Mouse (Mus musculus) forebrain, postnatal 0 days (tissue): ENCODE results near the gene Mb21d2. TPM values are rescaled to one million over a fixed set of nuclear protein-coding genes. Genes with fewer than 3 reads are reported as not detected.

Experiments
- ATAC-seq: fragments of 200-750 bp; cut with Nextera tagmentation; 2 replicates; pipeline ENCODE4 v1.8.0; 2017; ENCODE audit warnings: mild to moderate bottlenecking, moderate library complexity
- DNase-seq: peaks from one replicate; pipeline ENCODE4 v3.0.0-alpha.2; 2015
- H3K27ac ChIP-seq: fragments of 300-500 bp; sonication (generic); 2 replicates; pipeline ENCODE4 v1.5.1; 2014; ENCODE audit warnings: low read depth, mild to moderate bottlenecking, antibody characterized with exemption, low read length, moderate library complexity, mixed read lengths
- H3K27me3 ChIP-seq: fragments of 300-500 bp; sonication (generic); 2 replicates; pipeline ENCODE4 v1.6.1; 2014; ENCODE audit warnings: mild to moderate bottlenecking, low read length, mixed read lengths; ENCODE audit not compliant: insufficient read depth
- H3K36me3 ChIP-seq: fragments of 300-500 bp; sonication (generic); 2 replicates; pipeline ENCODE4 v1.6.1; 2014; ENCODE audit warnings: mild to moderate bottlenecking, moderate library complexity; ENCODE audit not compliant: insufficient read depth
- H3K4me1 ChIP-seq: fragments of 300-500 bp; sonication (generic); 2 replicates; pipeline ENCODE4 v1.6.1; 2014; ENCODE audit warnings: antibody characterized with exemption; ENCODE audit not compliant: insufficient read depth
- H3K4me2 ChIP-seq: fragments of 300-500 bp; sonication (generic); 2 replicates; pipeline ENCODE4 v1.6.1; 2014; ENCODE audit warnings: low read depth, mild to moderate bottlenecking, moderate library complexity
- H3K4me3 ChIP-seq: fragments of 300-500 bp; sonication (generic); 2 replicates; pipeline ENCODE4 v1.5.1; 2014; ENCODE audit warnings: low read depth, low read length, mixed read lengths
- H3K9ac ChIP-seq: fragments of 300-500 bp; sonication (generic); 2 replicates; pipeline ENCODE4 v1.6.1; 2014; ENCODE audit warnings: mild to moderate bottlenecking
- H3K9me3 ChIP-seq: fragments of 300-500 bp; sonication (generic); 2 replicates; pipeline ENCODE4 v1.6.1; 2016; ENCODE audit warnings: low read length
- CTCF ChIP-seq: sonication (generic); IDR thresholded peaks from 2 replicates; pipeline ENCODE4 v1.5.1; 2016; ENCODE audit warnings: antibody characterized with exemption, control low read depth, low read depth
- WGBS: fragments of 180-500 bp; shearing (Covaris S2); extraction: QIAGEN DNeasy Blood & Tissue Kit; methylation state at CpG from one replicate; pipeline ENCODE4 v1.1.7; 2014; 5-methylcytosine and 5-hydroxymethylcytosine counted together
- polyA plus RNA-seq: library from polyadenylated mRNA; unstranded; fragments of >200 nt; fragmentation: Nextera tagmentation; extraction: Ambion mirVana; gene quantifications from 2 replicates; pipeline ENCODE4 v1.2.1, GENCODE M21; 2015
- total RNA-seq: library from RNA; depleted of rRNA; stranded (reverse); fragments of >200 nt; gene quantifications from 2 replicates; pipeline ENCODE4 v1.2.3, GENCODE M21; 2014

Mb21d2 gene
- total and polyA plus RNA-seq, 2 experiments from 2014 or later: 15.8 to 45.3 TPM

DNA sequence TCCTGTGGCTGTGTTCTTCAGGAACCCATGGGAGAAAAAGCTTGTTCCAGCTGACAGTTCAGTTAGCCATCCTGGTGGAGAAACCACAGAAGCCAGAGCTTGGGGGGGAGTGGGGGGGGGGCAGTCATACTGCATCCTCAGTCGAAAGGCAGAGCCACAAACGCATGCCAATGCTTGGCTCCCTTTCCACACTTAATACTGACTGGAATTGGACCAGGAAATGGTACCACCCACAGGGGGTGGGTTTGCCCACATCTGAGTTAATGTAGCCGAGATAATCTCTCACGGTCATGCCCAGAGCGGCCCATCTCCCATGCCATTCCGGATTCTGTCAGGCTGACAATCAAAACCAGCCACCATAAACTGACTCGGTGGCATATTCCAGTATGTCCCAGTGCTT is 14.1 kb downstream of the Mb21d2 start:
- H3K4me1 ChIP-seq: no peaks in the 10 kb centered on the region
- H3K4me2 ChIP-seq: no peak overlapping the region
- no peak overlapping the region for H3K27ac ChIP-seq
- H3K27me3 ChIP-seq: no peaks in the 10 kb centered on the region
- H3K9me3 ChIP-seq: no peaks in the 10 kb centered on the region
- H3K4me3 ChIP-seq: no peak overlapping the region
- H3K36me3 ChIP-seq: no peaks in the 10 kb centered on the region
- DNase-seq: no peak
- H3K9ac ChIP-seq: no peak overlapping the region
- no peak for TF ChIP-seq CTCF
- WGBS: 64% methylated on average over 7 of the region's 7 CpGs
- no peak for ATAC-seq

DNA sequence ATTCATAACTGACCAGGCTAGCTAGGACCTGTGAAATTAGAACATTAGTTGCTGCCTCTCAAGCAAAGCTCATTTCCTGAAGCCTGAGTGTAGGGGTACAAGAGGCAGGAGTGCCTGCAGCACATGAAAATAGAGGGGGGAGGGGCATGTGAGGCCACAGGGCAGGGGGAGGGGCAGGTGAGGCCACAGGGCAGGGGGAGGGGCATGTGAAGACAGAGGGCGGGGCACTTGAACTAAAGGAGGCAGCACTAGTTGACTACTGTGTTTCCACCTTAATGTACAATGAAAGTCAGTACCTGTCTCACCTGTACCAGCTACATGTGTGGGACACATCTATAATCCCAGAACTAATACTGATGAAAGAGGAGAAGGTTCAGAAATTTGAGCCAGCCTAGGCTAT is 14.8 kb downstream of the Mb21d2 start:
- Histone ChIP-seq H3K4me1 (no peaks in the 10 kb centered on the region), H3K9me3 (no peaks in the 10 kb centered on the region), H3K9ac (no peak overlapping the region), H3K27ac (no peak overlapping the region), H3K27me3 (no peaks in the 10 kb centered on the region), H3K36me3 (no peaks in the 10 kb centered on the region), H3K4me3 (no peak overlapping the region), H3K4me2 (no peak overlapping the region)
- DNase-seq (no peak), ATAC-seq (no peak)
- no peak for TF ChIP-seq CTCF
- WGBS: 94% methylated on average over 1 of the region's 1 CpGs

DNA sequence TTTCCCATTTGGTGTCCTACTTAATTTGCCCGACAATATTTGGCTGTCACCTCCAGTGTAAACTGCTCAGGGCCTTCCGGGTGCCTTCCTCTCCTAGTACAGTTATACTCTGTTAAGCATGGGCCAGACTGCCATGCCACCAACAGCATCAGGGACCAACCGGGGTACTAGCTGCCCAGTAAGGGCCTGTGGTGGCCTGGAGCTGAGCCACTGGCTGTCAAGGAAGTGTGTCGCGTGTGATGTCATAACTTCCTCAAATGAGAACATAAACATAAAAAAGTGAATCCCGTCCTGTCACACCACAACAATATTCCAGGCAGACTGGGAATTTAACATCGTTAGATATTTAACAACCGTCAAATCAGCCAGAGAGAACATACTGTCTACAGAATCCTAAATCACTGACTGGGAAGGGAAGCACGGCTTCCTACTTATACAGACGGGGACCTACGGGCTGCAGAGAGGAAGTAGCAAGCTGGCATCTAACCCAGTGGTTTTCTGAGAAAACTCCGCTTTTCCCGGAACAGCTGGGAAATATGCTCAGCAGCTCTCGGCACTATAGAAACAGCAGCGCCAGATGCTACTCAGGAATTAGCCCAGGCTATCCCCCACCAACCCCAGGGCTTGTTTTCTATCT is 17.9 kb downstream of the Mb21d2 start:
- DNase-seq (no peak), ATAC-seq (no peak)
- Histone ChIP-seq H3K27ac (no peak overlapping the region), H3K9ac (no peak overlapping the region), H3K4me3 (no peak overlapping the region), H3K4me2 (no peak overlapping the region), H3K9me3 (no peaks in the 10 kb centered on the region), H3K27me3 (no peaks in the 10 kb centered on the region), H3K36me3 (no peaks in the 10 kb centered on the region), H3K4me1 (no peaks in the 10 kb centered on the region)
- WGBS: 75% methylated on average over 15 of the region's 15 CpGs
- no peak for TF ChIP-seq CTCF

DNA sequence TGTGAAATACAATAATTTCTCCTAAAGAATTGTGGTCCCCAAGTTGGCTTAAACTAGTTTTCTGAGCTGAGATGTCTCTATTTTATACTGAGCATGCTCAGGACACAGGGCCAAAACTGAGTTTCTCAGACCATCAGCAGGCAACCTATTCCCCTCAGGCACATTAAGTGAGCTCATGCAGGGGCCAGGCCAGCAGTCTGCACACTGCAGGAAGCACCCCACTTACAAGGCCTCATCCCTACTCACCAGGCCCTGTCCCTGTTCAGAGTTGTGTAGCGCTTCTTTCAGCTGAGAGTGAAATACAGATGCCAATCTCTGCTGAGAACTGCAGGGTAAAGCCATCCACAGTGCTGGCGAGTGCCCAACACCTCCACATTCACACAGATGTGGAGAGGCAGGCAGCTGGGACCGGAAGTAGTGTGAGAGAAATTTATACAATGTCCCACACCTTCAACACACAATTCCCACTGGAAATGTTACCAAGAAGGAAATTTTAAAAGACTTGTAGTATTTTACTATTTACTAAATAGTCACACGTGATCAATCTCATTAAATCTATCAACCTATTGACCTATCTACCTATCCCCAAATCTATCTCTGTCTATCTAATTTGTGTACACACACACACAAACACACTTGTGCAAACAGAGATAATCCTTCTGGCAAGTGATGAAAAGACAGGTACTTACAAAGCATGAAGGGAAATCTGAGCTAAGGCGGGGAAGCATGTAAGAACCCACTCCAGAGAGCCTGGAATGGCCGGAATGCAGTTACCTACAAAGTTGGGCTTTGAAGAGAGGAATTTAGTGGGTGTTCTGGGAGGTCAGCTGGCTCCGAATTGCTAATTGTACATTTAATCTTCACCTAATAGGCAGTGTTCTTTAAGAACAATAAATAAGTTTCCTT is 22.9 kb downstream of the Mb21d2 start:
- Histone ChIP-seq H3K4me3 (no peak overlapping the region), H3K4me1 (no peaks in the 10 kb centered on the region), H3K9ac (no peak overlapping the region), H3K36me3 (no peaks in the 10 kb centered on the region), H3K9me3 (no peaks in the 10 kb centered on the region), H3K27ac (no peak overlapping the region), H3K27me3 (no peaks in the 10 kb centered on the region), H3K4me2 (no peak overlapping the region)
- WGBS: 79% methylated on average over 7 of the region's 7 CpGs
- DNase-seq: no peak
- no peak for ATAC-seq
- no peak for TF ChIP-seq CTCF

DNA sequence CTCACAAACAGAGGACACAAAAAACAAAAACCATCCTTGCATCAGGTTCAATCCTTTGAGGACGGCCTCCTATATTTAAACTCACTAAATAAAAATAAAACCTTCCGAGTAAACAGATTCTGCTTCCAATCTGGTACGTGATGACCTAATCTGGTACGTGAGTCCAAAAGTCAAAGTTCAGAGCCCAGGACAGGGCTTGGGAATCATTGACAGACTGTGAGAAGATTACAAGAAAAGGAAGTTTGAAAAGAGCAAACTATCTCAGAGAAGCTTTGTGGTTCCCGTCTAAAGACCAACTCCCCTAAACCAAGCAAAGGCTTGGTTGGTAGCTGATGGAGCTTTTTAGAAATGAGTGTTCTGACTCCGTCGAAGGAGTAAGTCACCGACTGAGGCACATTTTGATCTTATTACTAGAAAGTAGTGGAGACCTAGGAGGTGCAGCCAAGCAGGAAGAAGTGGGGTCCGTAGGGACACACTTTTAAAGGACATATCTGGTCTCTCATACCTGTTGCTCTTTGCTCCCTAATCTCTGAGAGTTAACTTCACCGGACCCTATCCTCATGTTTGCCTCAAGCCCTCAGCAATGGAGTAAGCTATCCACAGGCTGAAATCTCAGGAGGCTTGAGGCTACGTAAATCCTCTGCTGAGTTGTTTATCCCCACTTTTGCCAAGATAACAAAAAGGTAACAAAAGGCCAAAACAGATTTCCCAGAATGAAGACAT is 23.7 kb downstream of the Mb21d2 start:
- H3K27me3 ChIP-seq: no peaks in the 10 kb centered on the region
- no peak for DNase-seq
- H3K36me3 ChIP-seq: 0 out of 2 replicates have a peak, but pooled peaks cover 3% of the 10 kb centered on the region
- no peak overlapping the region for H3K4me3 ChIP-seq
- TF ChIP-seq CTCF: no peak
- H3K4me1 ChIP-seq: no peaks in the 10 kb centered on the region
- H3K27ac ChIP-seq: no peak overlapping the region
- ATAC-seq: no peak
- 87% methylated on average over 11 of the region's 11 CpGs for WGBS
- no peaks in the 10 kb centered on the region for H3K9me3 ChIP-seq
- no peak overlapping the region for H3K9ac ChIP-seq
- H3K4me2 ChIP-seq: no peak overlapping the region

DNA sequence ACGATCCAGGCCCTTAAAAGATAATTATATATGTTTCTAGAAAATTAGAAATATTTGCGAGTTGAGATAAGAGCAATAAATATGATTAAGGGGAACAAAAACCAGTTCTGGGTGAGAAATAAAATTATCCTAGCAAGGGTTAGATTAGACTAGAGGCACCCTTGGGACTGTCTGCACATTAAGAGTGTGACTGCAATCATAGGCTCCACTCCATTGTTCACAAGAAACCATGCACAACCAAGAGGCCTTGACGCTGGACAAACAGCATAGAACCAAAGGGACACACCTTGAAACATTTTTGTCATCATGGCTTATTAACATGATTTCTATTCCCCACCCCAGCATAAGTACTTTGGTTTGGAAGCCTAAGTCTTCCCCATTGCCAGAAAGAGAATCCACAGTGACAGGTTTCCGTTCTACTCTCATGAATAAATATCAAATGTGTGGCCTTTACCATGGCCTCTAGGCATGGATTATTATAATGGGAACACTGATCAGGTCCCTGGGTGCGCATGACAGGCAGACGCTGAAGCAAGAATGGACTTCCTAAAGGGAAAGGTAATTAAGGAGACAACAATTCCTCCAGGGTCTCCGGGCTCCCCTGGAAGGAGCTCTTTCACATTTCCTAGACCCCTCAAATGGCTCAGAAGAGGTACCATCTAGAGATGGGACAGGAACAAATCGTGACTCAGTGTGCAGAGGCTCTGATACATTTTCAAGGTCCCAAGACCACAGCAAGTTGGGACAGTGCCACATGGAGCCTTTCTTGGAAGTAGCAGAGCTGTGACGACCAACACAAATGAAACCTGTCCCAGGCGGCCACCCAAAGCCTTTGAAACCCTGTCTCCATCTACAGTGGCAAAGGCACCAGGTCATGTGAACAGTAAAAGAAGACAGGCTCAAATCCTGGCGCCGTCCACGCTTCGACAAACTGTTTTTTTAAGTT is 26.6 kb downstream of the Mb21d2 start:
- H3K27me3 ChIP-seq: no peaks in the 10 kb centered on the region
- no peaks in the 10 kb centered on the region for H3K9me3 ChIP-seq
- no peak for DNase-seq
- H3K4me2 ChIP-seq: no peak overlapping the region
- H3K4me3 ChIP-seq: no peak overlapping the region
- TF ChIP-seq CTCF: no peak
- 0 out of 2 replicates have a peak, but pooled peaks cover 4% of the 10 kb centered on the region for H3K4me1 ChIP-seq
- no peak overlapping the region for H3K27ac ChIP-seq
- no peak overlapping the region for H3K9ac ChIP-seq
- no peak for ATAC-seq
- 0 out of 2 replicates have a peak, but pooled peaks cover 3% of the 10 kb centered on the region for H3K36me3 ChIP-seq
- WGBS: 79% methylated on average over 14 of the region's 14 CpGs
